Mouse (Mus musculus) G1E (cell line): ENCODE results near the gene Yars.

Experiments
- CTCF ChIP-seq: IDR thresholded peaks from 2 replicates; pipeline ENCODE4 v1.5.1; 2012; ENCODE audit warnings: low read depth, low read length, inconsistent platforms, mixed read lengths
- GATA1 ChIP-seq: IDR thresholded peaks from 2 replicates; pipeline ENCODE4 v1.6.1; 2012; ENCODE audit warnings: borderline replicate concordance, low read length, inconsistent platforms, mixed read lengths

DNA sequence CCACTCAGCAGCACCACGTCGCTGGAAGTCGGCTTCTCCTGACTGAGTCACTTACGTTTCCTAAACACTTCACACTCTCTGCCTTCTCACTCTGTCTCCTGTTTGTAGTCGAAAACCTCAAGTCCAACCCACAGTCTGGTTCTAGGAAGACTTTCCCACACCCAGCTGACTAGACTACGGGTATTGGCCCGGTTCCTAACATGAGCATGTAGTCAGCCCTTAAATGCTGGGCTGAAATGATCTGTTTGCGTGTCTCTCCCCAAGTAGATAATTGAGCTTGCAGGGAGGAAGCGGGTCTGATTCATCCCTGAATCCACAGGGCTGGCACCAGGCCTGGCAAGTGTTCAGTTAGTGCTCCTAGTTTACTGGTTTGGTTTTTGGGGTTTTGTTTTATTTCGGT, 15.1 kb downstream of the Yars start:
- TF ChIP-seq CTCF (no peak), GATA1 (no peak)
